Mouse (Mus musculus) retina, postnatal 1 day (tissue): Measurements from ENCODE around the gene Sp3.
"Not testable (repeated sequence)": the region's sequence is repeated elsewhere in the genome, so short reads cannot be mapped to it uniquely, and the experiment has no call there.

Source experiments
- DNase-seq: peaks from one replicate; pipeline ENCODE4 v3.0.0-alpha.2; 2012

The Sp3 gene

DNA sequence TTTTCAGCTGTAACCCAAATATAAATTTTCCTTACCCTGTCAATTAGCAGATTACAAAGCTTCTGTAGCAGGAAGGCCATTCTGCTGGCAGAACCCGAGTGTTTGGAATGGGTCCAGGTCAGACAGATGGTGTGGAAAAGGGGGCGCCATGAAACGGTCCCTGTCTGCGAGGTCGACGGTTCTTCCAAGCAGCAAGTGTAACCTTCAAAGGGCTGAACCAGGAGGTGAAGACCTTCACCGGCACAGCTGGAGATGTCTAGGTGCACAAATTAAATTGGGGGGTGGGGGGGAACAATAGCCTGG, 66.8 kb downstream of the Sp3 start:
- no peak for DNase-seq

DNA sequence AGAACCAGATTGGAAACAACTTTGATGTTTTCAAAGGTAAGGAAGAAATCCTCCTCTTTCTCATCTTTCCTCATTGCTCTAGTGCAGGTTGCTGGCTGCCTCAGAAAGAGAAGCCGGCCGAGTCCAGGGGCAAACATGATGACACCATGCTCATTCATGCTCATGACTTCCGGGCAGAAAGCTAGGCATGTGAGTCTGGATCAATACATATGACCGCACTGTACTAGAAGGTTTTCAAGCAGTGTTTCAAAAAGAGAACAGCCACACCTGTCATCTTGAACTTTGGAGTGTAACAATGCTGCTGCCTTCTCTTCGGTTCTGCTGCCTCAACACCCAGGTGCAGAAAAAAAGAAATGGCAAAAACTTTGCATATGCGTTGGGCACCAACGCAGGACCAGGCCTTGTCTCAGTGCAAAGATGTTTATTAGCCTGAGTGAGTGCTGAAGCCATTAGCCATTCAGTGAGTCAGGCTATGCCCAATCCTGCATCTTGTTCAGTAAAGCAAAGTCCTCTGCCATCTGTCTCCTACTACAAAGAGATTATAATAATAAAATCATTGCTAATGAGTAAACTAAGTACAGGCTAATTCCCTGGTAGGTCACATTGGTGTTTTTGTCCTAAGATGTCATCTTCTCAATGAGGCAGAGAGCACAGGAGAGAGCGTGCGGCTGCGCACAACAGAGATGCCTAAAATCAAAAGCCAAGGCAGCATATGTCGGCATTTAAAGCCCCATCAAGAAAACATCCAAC, 67.4 kb downstream of the Sp3 start:
- DNase-seq, result peak; percentile 82

DNA sequence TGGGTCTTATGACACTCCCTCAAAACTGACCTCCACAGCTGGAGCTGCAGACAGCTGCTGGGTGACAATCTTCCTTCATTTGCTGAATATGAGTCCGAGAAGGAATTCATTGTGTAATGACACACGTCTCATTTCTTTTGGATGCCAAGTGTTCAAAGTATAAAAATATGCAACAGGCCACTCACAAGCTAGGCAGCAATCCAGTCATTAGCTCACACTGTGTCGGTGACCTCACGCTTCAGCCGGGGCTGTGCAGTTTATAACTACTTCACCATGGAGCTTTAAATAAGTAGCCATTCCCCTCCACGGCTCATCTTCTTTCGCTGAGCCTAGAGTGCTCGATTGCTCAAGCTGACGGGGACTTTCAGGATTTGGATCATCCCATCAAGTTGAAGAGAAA, 68.7 kb downstream of the Sp3 start:
- DNase-seq, result no peak

DNA sequence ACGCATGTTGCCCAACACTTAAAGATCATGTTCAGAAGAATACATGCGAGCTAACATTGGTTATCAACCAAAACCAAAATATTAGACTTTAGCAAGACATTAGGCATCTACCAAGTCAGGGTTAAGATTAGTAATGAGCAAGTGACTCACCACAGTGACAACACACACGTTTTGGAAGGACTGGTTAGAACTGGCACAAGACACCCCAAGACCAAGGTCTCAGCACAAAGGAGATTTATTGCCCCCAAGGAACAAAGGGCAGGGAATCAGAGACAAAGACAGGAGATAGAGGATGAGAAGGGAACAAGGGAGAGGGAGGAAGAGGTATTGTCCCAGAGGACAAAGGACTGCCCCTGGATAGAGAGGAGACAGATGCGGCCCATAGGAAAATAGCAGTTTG, 71.2 kb downstream of the Sp3 start:
- no peak for DNase-seq

DNA sequence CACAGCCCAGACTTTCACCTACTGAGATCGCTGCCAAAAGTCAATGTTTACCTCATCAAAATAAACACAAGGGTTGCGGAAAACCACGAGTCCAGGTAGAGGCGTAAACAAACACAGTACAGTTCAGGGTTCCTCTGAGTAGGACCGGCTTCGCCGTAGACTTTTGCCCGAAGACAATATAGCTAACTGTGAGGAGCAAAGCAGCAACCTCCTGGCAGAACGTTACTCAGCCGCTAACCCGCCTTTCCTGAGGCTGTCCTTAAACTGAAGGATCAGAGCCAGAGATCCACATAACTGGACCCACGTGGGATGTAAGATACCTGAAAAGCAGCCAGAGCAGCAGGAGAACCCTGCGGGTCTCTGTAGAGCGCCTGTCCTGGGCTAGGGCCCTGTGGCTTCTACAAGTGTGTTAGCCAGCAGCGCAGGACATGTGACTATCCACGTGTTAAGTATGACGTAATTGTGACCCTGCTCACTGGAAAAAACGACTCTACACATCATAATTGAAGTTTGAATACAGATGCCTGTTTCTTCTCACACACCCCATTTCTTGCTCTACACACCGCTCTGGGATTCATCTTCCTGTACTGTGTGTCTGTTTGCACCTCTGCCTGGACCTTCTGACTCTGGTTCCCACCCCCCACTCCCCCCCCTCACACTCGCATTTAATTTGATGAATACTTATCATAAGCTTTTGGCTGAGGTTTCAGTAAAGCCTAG, 71.9 kb downstream of the Sp3 start:
- no peak for DNase-seq

DNA sequence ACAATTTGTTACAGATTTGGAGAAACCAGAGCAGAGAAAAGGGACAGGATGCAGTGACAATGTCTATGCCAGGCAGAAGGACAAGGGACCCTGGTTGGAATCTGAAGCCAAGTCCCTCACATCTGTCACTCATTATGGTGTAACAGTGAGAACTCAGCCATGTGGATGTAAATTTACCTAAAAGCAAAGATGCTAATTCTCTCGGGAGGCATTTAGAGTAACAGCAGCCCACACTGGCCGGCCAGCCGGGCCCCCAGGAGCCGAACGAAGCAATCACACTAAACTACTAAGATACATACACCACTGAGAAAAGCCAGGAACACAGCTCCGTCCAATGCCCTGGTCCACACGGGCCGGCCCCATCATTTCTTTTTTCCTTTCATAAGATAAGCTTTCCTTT, 73.5 kb downstream of the Sp3 start:
- no peak for DNase-seq

DNA sequence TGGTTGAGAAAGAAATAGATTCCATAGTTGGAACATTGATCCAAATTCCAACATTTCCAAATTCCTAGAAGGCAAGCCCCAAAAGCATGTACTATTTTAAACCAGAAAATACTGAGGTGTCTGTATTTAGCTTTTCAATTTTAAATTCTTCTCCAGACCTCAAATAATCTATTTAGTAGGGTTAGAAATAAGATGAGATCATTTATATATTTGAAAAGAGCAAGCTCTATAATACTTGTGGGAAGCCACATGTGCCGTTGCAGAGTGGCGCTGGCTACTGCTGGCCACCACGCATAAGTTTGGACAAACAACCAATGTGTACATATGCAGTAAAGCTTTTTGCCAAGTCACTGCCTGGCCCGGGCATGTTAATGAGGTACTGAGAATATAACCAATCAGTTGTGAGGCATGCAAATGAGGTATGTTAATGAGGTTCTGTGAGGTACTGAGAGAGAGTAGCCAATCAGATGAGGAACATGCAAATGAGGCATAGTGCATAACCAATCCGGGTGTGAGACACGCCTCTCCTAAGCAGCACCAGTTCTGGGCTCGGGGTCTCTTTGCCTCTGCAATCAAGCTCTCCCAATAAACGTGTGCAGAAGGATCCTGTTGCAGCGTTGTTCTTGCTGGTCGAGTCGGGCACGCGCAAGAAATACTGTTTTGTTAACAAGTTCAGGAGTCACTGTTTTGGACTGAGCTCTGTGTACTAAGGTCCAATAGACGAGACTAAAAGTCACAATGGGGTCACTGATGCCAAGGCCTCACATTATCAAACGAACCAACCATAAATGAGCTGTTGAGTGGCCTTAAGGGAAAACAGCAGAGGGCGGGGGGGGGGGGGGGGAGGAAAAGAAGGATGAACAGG, 77.2 kb downstream of the Sp3 start:
- not testable (repeated sequence) for DNase-seq

DNA sequence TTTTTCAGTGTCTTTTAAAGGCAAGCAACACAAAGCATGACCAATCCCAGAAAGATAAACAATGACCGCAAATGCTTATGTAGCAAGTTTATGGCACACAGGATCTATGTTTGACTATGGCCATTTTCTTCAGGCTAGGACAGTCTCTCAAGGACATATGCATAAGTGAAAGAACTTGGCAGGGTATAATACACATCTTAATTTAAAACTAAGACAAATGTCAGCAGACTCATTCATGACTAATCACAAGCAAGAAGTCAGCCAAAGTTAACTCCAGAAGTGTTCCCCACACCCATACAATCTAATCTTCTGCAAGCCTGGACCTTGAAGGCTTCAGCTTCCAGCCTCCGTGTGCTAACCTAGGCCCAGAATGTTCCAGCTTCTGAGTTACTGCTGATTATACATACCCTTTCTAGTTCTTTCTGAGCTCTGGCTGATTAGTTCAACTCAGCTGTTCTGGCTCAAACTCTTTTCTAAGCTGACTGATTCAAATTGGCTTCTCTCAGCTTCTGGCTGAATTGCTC, 81.4 kb downstream of the Sp3 start:
- DNase-seq, result no peak

DNA sequence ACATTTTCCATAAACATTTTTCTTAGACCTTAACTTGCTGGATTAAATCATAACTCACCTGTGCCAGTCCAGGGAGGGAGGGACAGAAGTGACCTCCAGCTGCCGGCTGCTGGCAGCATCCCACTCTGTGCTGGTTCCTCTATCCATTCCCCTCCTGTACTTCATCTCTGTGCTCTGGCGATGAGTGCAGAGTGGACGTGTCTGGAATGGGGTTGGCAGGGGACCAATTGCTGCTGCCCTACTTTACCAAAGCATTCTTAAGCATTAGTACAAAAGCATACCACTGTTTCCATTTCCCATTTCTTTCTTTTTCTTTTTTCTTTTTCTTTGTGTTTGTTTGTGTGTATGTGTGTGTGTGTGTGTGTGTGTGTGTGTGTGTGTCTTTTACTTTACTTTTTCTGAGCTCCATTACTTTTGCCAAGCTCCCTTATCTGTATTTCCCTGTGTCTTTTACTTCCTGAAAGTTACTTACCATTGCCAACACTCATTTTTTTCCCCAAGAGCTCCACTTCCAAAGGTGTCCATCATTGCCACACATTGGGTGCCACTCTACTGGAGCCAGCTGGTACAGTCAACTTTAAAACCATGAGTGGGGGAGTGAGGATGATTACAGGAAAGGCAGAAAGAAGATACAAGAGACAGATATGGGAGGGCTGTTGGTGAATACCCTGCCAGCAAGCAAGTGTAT, 82.0 kb downstream of the Sp3 start:
- no peak for DNase-seq

DNA sequence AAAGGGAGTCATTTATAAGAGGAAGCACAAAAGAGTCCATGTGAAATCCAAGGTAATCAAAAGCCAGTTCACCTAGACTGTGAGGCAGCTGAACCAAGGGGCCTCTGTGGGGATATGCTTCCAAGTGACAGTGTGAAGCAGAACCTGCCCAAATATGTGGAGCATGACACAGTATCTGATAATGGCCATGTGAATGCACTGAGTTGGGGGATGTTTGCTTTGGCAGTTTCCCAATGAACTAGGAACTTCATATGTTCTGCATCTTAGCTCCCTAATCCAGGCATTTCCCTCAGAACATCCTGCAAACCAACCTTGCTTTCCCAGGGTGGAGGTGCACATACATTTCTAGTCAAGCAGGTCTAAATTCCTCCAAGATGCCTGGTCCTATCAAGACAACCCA, 90.4 kb downstream of the Sp3 start:
- no peak for DNase-seq
